ENCODE assay signal across 8 mouse cellular contexts in genomic region chr2:5844873-5845631, GRCm38 (mm10). TPM values are rescaled to one million over a fixed set of nuclear protein-coding genes. Genes with fewer than 3 reads are reported as not detected.
A peak's percentile ranks its signal among the peaks of the same experiment; 100 is the strongest.
DNase-seq lines count a peak whose midpoint lies in the region; ATAC-seq and TF ChIP-seq lines count a peak whose summit lies in the region.

Gene Nudt5 (plus strand): TSS chr2:5845019.
Gene Cdc123 (minus strand): TSS chr2:5845164.

- H3K4me2 ChIP-seq in heart, embryonic 15.5 days: peak within 1 kb of the TSS; percentile 74
- H3K4me2 ChIP-seq in liver, embryonic 14.5 days (ENCODE audit: low read depth): peak within 1 kb of the TSS; percentile 83
- H3K4me2 ChIP-seq in neural tube, embryonic 11.5 days (ENCODE audit: low read depth): peak within 1 kb of the TSS; percentile 57
- H3K4me2 ChIP-seq in stomach, postnatal 0 days (replicated peaks; ENCODE audit: low read depth): peak within 1 kb of the TSS; percentile 71

- no peak; the same call in 1 of the 2 replicates for TF ChIP-seq EP300 in liver, embryonic 14.5 days (IDR thresholded peaks at IDR 0.05; ENCODE audit: low read depth)
- no peak for TF ChIP-seq EP300 in stomach, postnatal 0 days (optimal IDR thresholded peaks at IDR 0.05)

- DNase-seq in CD8-positive naive resting alpha-beta T cell, adult 2 months (ENCODE audit: low read depth in 2 of 2, low spot score in 2 of 2): peak; percentile 76 to 79
- peak; percentile 79 for DNase-seq in c-Kit-positive CD71-negative TER-119-negative erythroid progenitor cells, embryonic 14.5 days (ENCODE audit: low read depth)
- peak; percentile 87 for DNase-seq in forebrain, embryonic 10.5 days (ENCODE audit: extremely low spot score, low spot score)
- DNase-seq in kidney, postnatal 25 days: peak; percentile 91 to 95
- DNase-seq in liver, embryonic 14.5 days (ENCODE audit: low read depth in 3 of 3, low spot score in 3 of 3): peak; percentile 84 to 87 (median 85)
- DNase-seq in neural tube, embryonic 11.5 days (ENCODE audit: low spot score): peak; percentile 92
- peak; percentile 89 for DNase-seq in stomach, postnatal 0 days (ENCODE audit: low spot score)

- peak within 1 kb of the TSS; percentile 72 for H3K9ac ChIP-seq in heart, embryonic 15.5 days
- H3K9ac ChIP-seq in liver, embryonic 14.5 days (replicated peaks): peak within 1 kb of the TSS; percentile 93
- peak within 1 kb of the TSS; percentile 81 for H3K9ac ChIP-seq in neural tube, embryonic 11.5 days (ENCODE audit: low read length)
- H3K9ac ChIP-seq in stomach, postnatal 0 days (ENCODE audit: low read length): peak within 1 kb of the TSS; percentile 80

- peak within 1 kb of the TSS; percentile 80 for H3K4me3 ChIP-seq in forebrain, embryonic 10.5 days
- H3K4me3 ChIP-seq in heart, embryonic 15.5 days: peak within 1 kb of the TSS; percentile 75
- H3K4me3 ChIP-seq in liver, embryonic 14.5 days (ENCODE audit: insufficient read depth in 1 of 2, low read depth in 2 of 2, low read length in 2 of 2): peak within 1 kb of the TSS; percentile 95 to 97
- H3K4me3 ChIP-seq in neural tube, embryonic 11.5 days (ENCODE audit: low read depth, low read length): peak within 1 kb of the TSS; percentile 66
- H3K4me3 ChIP-seq in stomach, postnatal 0 days (ENCODE audit: low read depth, low read length): peak within 1 kb of the TSS; percentile 76

- no peaks in the 10 kb centered on the region for H3K27me3 ChIP-seq in forebrain, embryonic 10.5 days (ENCODE audit: poor library complexity, severe bottlenecking)
- no peaks in the 10 kb centered on the region for H3K27me3 ChIP-seq in heart, embryonic 15.5 days
- H3K27me3 ChIP-seq in liver, embryonic 14.5 days (ENCODE audit: control insufficient read depth, insufficient read depth, low read length): no peaks in the 10 kb centered on the region
- H3K27me3 ChIP-seq in neural tube, embryonic 11.5 days (ENCODE audit: control insufficient read depth, insufficient read depth, low read length): no peaks in the 10 kb centered on the region
- no peaks in the 10 kb centered on the region for H3K27me3 ChIP-seq in stomach, postnatal 0 days (ENCODE audit: control insufficient read depth, insufficient read depth, low read length)

- peak; percentile 94 for ATAC-seq in heart, embryonic 15.5 days (replicated peaks; ENCODE audit: insufficient number of reproducible peaks, insufficient read depth, low FRiP score, low read depth)
- ATAC-seq in liver, embryonic 14.5 days (ENCODE audit: insufficient read depth): peak; percentile 95
- peak; percentile 96 for ATAC-seq in neural tube, embryonic 11.5 days (ENCODE audit: insufficient read depth, low FRiP score, low TSS enrichment)
- ATAC-seq in stomach, postnatal 0 days (ENCODE audit: low FRiP score, low TSS enrichment): peak; percentile 97

- H3K27ac ChIP-seq in forebrain, embryonic 10.5 days: peak within 1 kb of the TSS; percentile 96
- peak within 1 kb of the TSS; percentile 89 for H3K27ac ChIP-seq in heart, embryonic 15.5 days
- H3K27ac ChIP-seq in liver, embryonic 14.5 days: peak within 1 kb of the TSS; percentile 56
- H3K27ac ChIP-seq in neural tube, embryonic 11.5 days (ENCODE audit: low read depth, low read length): peak within 1 kb of the TSS; percentile 63
- H3K27ac ChIP-seq in stomach, postnatal 0 days (replicated peaks): peak within 1 kb of the TSS; percentile 95

- peak; percentile 92 for TF ChIP-seq CTCF in liver, embryonic 14.5 days (IDR thresholded peaks at IDR 0.05; ENCODE audit: low read depth)
- peak; percentile 83 for TF ChIP-seq CTCF in stomach, postnatal 0 days (IDR thresholded peaks at IDR 0.05; ENCODE audit: low read depth)

- under 1% methylated on average over 53 of the region's 53 CpGs for WGBS in forebrain, embryonic 10.5 days
- WGBS in heart, embryonic 15.5 days: under 1% methylated on average over 53 of the region's 53 CpGs
- under 1% methylated on average over 53 of the region's 53 CpGs for WGBS in liver, embryonic 14.5 days (ENCODE audit: insufficient replicate concordance)
- WGBS in neural tube, embryonic 11.5 days: under 1% methylated on average over 50 of the region's 53 CpGs
- under 1% methylated on average over 53 of the region's 53 CpGs for WGBS in stomach, postnatal 0 days

- peaks cover 16% of the 10 kb centered on the region for H3K4me1 ChIP-seq in forebrain, embryonic 10.5 days
- peaks cover 14% of the 10 kb centered on the region for H3K4me1 ChIP-seq in heart, embryonic 15.5 days (replicated peaks)
- peaks cover 12 to 17% of the 10 kb centered on the region in 2 experiments for H3K4me1 ChIP-seq in liver, embryonic 14.5 days (replicated peaks; ENCODE audit: control insufficient read depth in 2 of 2, insufficient read depth in 2 of 2, low read length in 1 of 2)
- 0 out of 2 replicates have a peak, but pooled peaks cover 2% of the 10 kb centered on the region for H3K4me1 ChIP-seq in neural tube, embryonic 11.5 days (ENCODE audit: control insufficient read depth, insufficient read depth, low read length)
- no peaks in the 10 kb centered on the region for H3K4me1 ChIP-seq in stomach, postnatal 0 days (replicated peaks; ENCODE audit: control insufficient read depth, insufficient read depth)

- peaks cover 5% of the 10 kb centered on the region; the same call in 1 of the 2 replicates for H3K9me3 ChIP-seq in forebrain, embryonic 10.5 days
- H3K9me3 ChIP-seq in heart, embryonic 15.5 days (replicated peaks): no peaks in the 10 kb centered on the region
- no peaks in the 10 kb centered on the region for H3K9me3 ChIP-seq in liver, embryonic 14.5 days (ENCODE audit: control insufficient read depth, low read length)
- no peaks in the 10 kb centered on the region for H3K9me3 ChIP-seq in neural tube, embryonic 11.5 days (ENCODE audit: control insufficient read depth, low read length)
- H3K9me3 ChIP-seq in stomach, postnatal 0 days (ENCODE audit: control insufficient read depth, low read length): no peaks in the 10 kb centered on the region

- H3K36me3 ChIP-seq in forebrain, embryonic 10.5 days (replicated peaks): peaks cover 52% of the 10 kb centered on the region
- H3K36me3 ChIP-seq in heart, embryonic 15.5 days: peaks cover 21% of the 10 kb centered on the region
- H3K36me3 ChIP-seq in liver, embryonic 14.5 days (replicated peaks; ENCODE audit: control insufficient read depth, insufficient read depth, low read depth): peaks cover 16% of the 10 kb centered on the region
- H3K36me3 ChIP-seq in neural tube, embryonic 11.5 days (ENCODE audit: control insufficient read depth, insufficient read depth, low read length): peaks cover 6% of the 10 kb centered on the region
- no peaks in the 10 kb centered on the region for H3K36me3 ChIP-seq in stomach, postnatal 0 days (ENCODE audit: control insufficient read depth, insufficient read depth, low read length)

RNA-seq across cellular contexts. Expression of gene Nudt5, which starts in this region (rescaled TPM):
- polyA plus RNA-seq in forebrain, embryonic 10.5 days (2016; fragmentation: Nextera tagmentation; extraction: Ambion mirVana): 128 TPM in 2 replicates
- polyA plus RNA-seq in heart, embryonic 15.5 days (2015; fragmentation: Nextera tagmentation; extraction: Ambion mirVana): 49.9 and 52.2 TPM in 2 replicates
- polyA plus RNA-seq in liver, embryonic 14.5 days (2012; rRNA removed): 10.5 and 17.8 TPM in 2 replicates
- 47.3 and 55.1 TPM in 2 replicates for polyA plus RNA-seq in liver, embryonic 14.5 days (2014; fragmentation: Nextera tagmentation; extraction: Ambion mirVana)
- 82.2 and 83.5 TPM in 2 replicates for polyA plus RNA-seq in neural tube, embryonic 11.5 days (2014; fragmentation: Nextera tagmentation; extraction: Ambion mirVana)
- polyA plus RNA-seq in stomach, postnatal 0 days (2015; fragmentation: Nextera tagmentation; extraction: Ambion mirVana): 27.2 and 29.1 TPM in 2 replicates

RNA-seq across cellular contexts. Expression of gene Cdc123, which starts in this region (rescaled TPM):
- polyA plus RNA-seq in forebrain, embryonic 10.5 days (2016; fragmentation: Nextera tagmentation; extraction: Ambion mirVana): 390 and 431 TPM in 2 replicates
- 171 and 182 TPM in 2 replicates for polyA plus RNA-seq in heart, embryonic 15.5 days (2015; fragmentation: Nextera tagmentation; extraction: Ambion mirVana)
- 76.5 and 112 TPM in 2 replicates for polyA plus RNA-seq in liver, embryonic 14.5 days (2012; rRNA removed)
- polyA plus RNA-seq in liver, embryonic 14.5 days (2014; fragmentation: Nextera tagmentation; extraction: Ambion mirVana): 135 and 138 TPM in 2 replicates
- polyA plus RNA-seq in neural tube, embryonic 11.5 days (2014; fragmentation: Nextera tagmentation; extraction: Ambion mirVana): 332 and 337 TPM in 2 replicates
- 168 and 184 TPM in 2 replicates for polyA plus RNA-seq in stomach, postnatal 0 days (2015; fragmentation: Nextera tagmentation; extraction: Ambion mirVana)

Comparison
In these comparisons a context has a peak if more than half of its experiments do, and no peak if none do; other contexts are left out.
1. Peak in every context shown above with its lines: DNase-seq, ATAC-seq, H3K4me3 ChIP-seq and H3K27ac ChIP-seq.